Comparison of ENCODE assay signal across 26 mouse cellular contexts in genomic region chr2:32517233-32517867, GRCm38 (mm10). TPM values are rescaled to one million over a fixed set of nuclear protein-coding genes. Genes with fewer than 3 reads are reported as not detected.
DNase-seq lines count a peak whose midpoint lies in the region; ATAC-seq and TF ChIP-seq lines count a peak whose summit lies in the region.
"Had no signal": no experiment of that assay in that cellular context is flagged by ENCODE, and none has a peak within 500 bp of the region (broad histone marks: within the 10 kb centered on the region; RNA-seq: fewer than 3 reads in every experiment).

No protein-coding gene starts in this region.

- WGBS in midbrain, embryonic 11.5 days: 87% methylated on average over 4 of the region's 4 CpGs
- 71% methylated on average over 4 of the region's 4 CpGs for WGBS in midbrain, postnatal 0 days
- 82% methylated on average over 4 of the region's 4 CpGs for WGBS in intestine, embryonic 15.5 days

- H3K4me3 ChIP-seq in midbrain, embryonic 11.5 days (ENCODE audit: low read depth, low read length): no peak overlapping the region
- H3K4me3 ChIP-seq in midbrain, postnatal 0 days (ENCODE audit: low read depth, low read length): no peak overlapping the region
- H3K4me3 ChIP-seq in intestine, embryonic 15.5 days (replicated peaks): no peak overlapping the region
- H3K4me3 ChIP-seq: forebrain, embryonic 15.5 days; heart, embryonic 12.5 days; hindbrain, embryonic 10.5 days; limb, embryonic 15.5 days; liver, embryonic 15.5 days; midbrain, embryonic 10.5 days; neural tube, embryonic 15.5 days had no signal

- H3K9me3 ChIP-seq in midbrain, embryonic 11.5 days (ENCODE audit: control insufficient read depth, low read length): no peaks in the 10 kb centered on the region
- no peaks in the 10 kb centered on the region for H3K9me3 ChIP-seq in midbrain, postnatal 0 days (ENCODE audit: low read length)
- no peaks in the 10 kb centered on the region for H3K9me3 ChIP-seq in intestine, embryonic 15.5 days
- H3K9me3 ChIP-seq: forebrain, embryonic 15.5 days; heart, embryonic 12.5 days; hindbrain, embryonic 10.5 days; limb, embryonic 15.5 days; liver, embryonic 15.5 days; midbrain, embryonic 10.5 days; neural tube, embryonic 15.5 days had no signal

- H3K4me1 ChIP-seq in midbrain, embryonic 11.5 days (ENCODE audit: control insufficient read depth, insufficient read depth, low read length): no peaks in the 10 kb centered on the region
- H3K4me1 ChIP-seq in midbrain, postnatal 0 days (ENCODE audit: insufficient read depth, low read length): no peaks in the 10 kb centered on the region
- 0 out of 2 replicates have a peak, but pooled peaks cover 3% of the 10 kb centered on the region for H3K4me1 ChIP-seq in intestine, embryonic 15.5 days (replicated peaks)
- H3K4me1 ChIP-seq: forebrain, embryonic 15.5 days; limb, embryonic 15.5 days; neural tube, embryonic 15.5 days had no signal

- no peak overlapping the region for H3K4me2 ChIP-seq in midbrain, embryonic 11.5 days
- H3K4me2 ChIP-seq in midbrain, postnatal 0 days (ENCODE audit: low read depth, low read length, poor library complexity, severe bottlenecking): no peak overlapping the region
- no peak overlapping the region for H3K4me2 ChIP-seq in intestine, embryonic 15.5 days (replicated peaks)
- H3K4me2 ChIP-seq: forebrain, embryonic 15.5 days; heart, embryonic 12.5 days; limb, embryonic 15.5 days; liver, embryonic 15.5 days; neural tube, embryonic 15.5 days had no signal

- no peak for TF ChIP-seq CTCF in midbrain, postnatal 0 days (IDR thresholded peaks at IDR 0.05)

- H3K27ac ChIP-seq in midbrain, embryonic 11.5 days (ENCODE audit: low read depth, low read length): no peak overlapping the region
- H3K27ac ChIP-seq in midbrain, postnatal 0 days (ENCODE audit: low read depth, low read length): no peak overlapping the region
- no peak overlapping the region for H3K27ac ChIP-seq in intestine, embryonic 15.5 days
- H3K27ac ChIP-seq: forebrain, embryonic 15.5 days; hindbrain, embryonic 10.5 days; limb, embryonic 15.5 days; liver, embryonic 15.5 days; midbrain, embryonic 10.5 days; neural tube, embryonic 15.5 days had no signal

- H3K9ac ChIP-seq in midbrain, embryonic 11.5 days (ENCODE audit: low read length): no peak overlapping the region
- no peak overlapping the region for H3K9ac ChIP-seq in midbrain, postnatal 0 days (replicated peaks; ENCODE audit: low read length, poor library complexity, severe bottlenecking)
- no peak overlapping the region for H3K9ac ChIP-seq in intestine, embryonic 15.5 days
- H3K9ac ChIP-seq: forebrain, embryonic 15.5 days; heart, embryonic 12.5 days; limb, embryonic 15.5 days; liver, embryonic 15.5 days; neural tube, embryonic 15.5 days had no signal

- H3K27me3 ChIP-seq in midbrain, embryonic 11.5 days (ENCODE audit: control insufficient read depth, insufficient read depth, low read length): no peaks in the 10 kb centered on the region
- H3K27me3 ChIP-seq in midbrain, postnatal 0 days (ENCODE audit: insufficient read depth, low read length): no peaks in the 10 kb centered on the region
- no peaks in the 10 kb centered on the region for H3K27me3 ChIP-seq in intestine, embryonic 15.5 days (replicated peaks)
- H3K27me3 ChIP-seq: forebrain, embryonic 15.5 days; heart, embryonic 12.5 days; limb, embryonic 15.5 days; liver, embryonic 15.5 days; neural tube, embryonic 15.5 days; Patski had no signal

- ATAC-seq in midbrain, embryonic 11.5 days (ENCODE audit: low FRiP score): no peak
- no peak for ATAC-seq in midbrain, postnatal 0 days (ENCODE audit: low FRiP score)
- ATAC-seq in intestine, embryonic 15.5 days: peak; percentile 65; the same call in 1 of the 2 replicates
- ATAC-seq: CD4-positive, CD25-positive, alpha-beta regulatory T cell, adult 4 months; forebrain, embryonic 15.5 days; hindbrain, embryonic 16.5 days; Patski had no signal

- DNase-seq in kidney, adult 11 months: peak; percentile 23
- no peak for DNase-seq in kidney, adult 9 months
- peak; percentile 35 for DNase-seq in midbrain, embryonic 11.5 days (ENCODE audit: low spot score, missing footprints)
- DNase-seq in midbrain, postnatal 0 days (ENCODE audit: low spot score): no peak
- peak; percentile 69 for DNase-seq in testis, postnatal 14 days (ENCODE audit: low spot score)
- no peak for DNase-seq in urinary bladder, postnatal 14 days (ENCODE audit: low spot score)
- no peak for DNase-seq in cerebellum, adult 11-12 months
- DNase-seq: cerebellum, adult 9-10 months; gastrocnemius, postnatal 25 days; heart, adult 18-20 months; heart, postnatal 10 days; kidney, adult 8-10 months; left cerebral cortex, postnatal 4 days; thymus, postnatal 25 days had no signal

- H3K36me3 ChIP-seq in midbrain, embryonic 11.5 days (ENCODE audit: control insufficient read depth, insufficient read depth, low read length): no peaks in the 10 kb centered on the region
- H3K36me3 ChIP-seq in midbrain, postnatal 0 days (ENCODE audit: insufficient read depth, low read length): no peaks in the 10 kb centered on the region
- H3K36me3 ChIP-seq in intestine, embryonic 15.5 days: no peaks in the 10 kb centered on the region
- H3K36me3 ChIP-seq: forebrain, embryonic 15.5 days; heart, embryonic 12.5 days; hindbrain, embryonic 10.5 days; limb, embryonic 15.5 days; liver, embryonic 15.5 days; midbrain, embryonic 10.5 days; neural tube, embryonic 15.5 days had no signal

RNA-seq across cellular contexts. Expression of gene Fam102a, which starts 17.8 kb away (rescaled TPM):
- 6.3 and 6.8 TPM in 2 replicates for polyA plus RNA-seq in midbrain, embryonic 11.5 days (2014; fragmentation: Nextera tagmentation; extraction: Ambion mirVana)
- 21.5 and 24.4 TPM in 2 replicates for total RNA-seq in midbrain, postnatal 0 days (2014; rRNA removed)
- 6.8 and 7.2 TPM in 2 replicates for polyA plus RNA-seq in midbrain, postnatal 0 days (2015; fragmentation: Nextera tagmentation; extraction: Ambion mirVana)
- 9.7 and 9.8 TPM in 2 replicates for polyA plus RNA-seq in intestine, embryonic 15.5 days (2015; fragmentation: Nextera tagmentation; extraction: Ambion mirVana)

RNA-seq across cellular contexts. Expression of gene Dpm2, which starts 53.3 kb away (rescaled TPM):
- polyA plus RNA-seq in midbrain, embryonic 11.5 days (2014; fragmentation: Nextera tagmentation; extraction: Ambion mirVana): 103 and 110 TPM in 2 replicates
- total RNA-seq in midbrain, postnatal 0 days (2014; rRNA removed): 70.0 and 73.3 TPM in 2 replicates
- polyA plus RNA-seq in midbrain, postnatal 0 days (2015; fragmentation: Nextera tagmentation; extraction: Ambion mirVana): 135 and 143 TPM in 2 replicates
- polyA plus RNA-seq in intestine, embryonic 15.5 days (2015; fragmentation: Nextera tagmentation; extraction: Ambion mirVana): 115 and 121 TPM in 2 replicates

RNA-seq across cellular contexts. Expression of gene Pip5kl1, which starts 57.2 kb away (rescaled TPM):
- polyA plus RNA-seq in midbrain, embryonic 11.5 days (2014; fragmentation: Nextera tagmentation; extraction: Ambion mirVana): 2.0 and 2.1 TPM in 2 replicates
- total RNA-seq in midbrain, postnatal 0 days (2014; rRNA removed): 19.3 and 20.0 TPM in 2 replicates
- polyA plus RNA-seq in midbrain, postnatal 0 days (2015; fragmentation: Nextera tagmentation; extraction: Ambion mirVana): 16.5 and 26.5 TPM in 2 replicates
- 0.56 and 0.69 TPM in 2 replicates for polyA plus RNA-seq in intestine, embryonic 15.5 days (2015; fragmentation: Nextera tagmentation; extraction: Ambion mirVana)
- total RNA-seq: gastrocnemius, postnatal 25 days; heart, adult 18-20 months; heart, postnatal 10 days had no signal
- polyA plus RNA-seq: CD4-positive, CD25-positive, alpha-beta regulatory T cell, adult 4 months; liver, embryonic 15.5 days had no signal

RNA-seq across cellular contexts. Expression of gene 9430097D07Rik, which starts 58.1 kb away (rescaled TPM):
- 0.25 and 0.49 TPM in 2 replicates for polyA plus RNA-seq in midbrain, embryonic 11.5 days (2014; fragmentation: Nextera tagmentation; extraction: Ambion mirVana)
- 0.16 and 0.33 TPM in 2 replicates for total RNA-seq in midbrain, postnatal 0 days (2014; rRNA removed)
- polyA plus RNA-seq in midbrain, postnatal 0 days (2015; fragmentation: Nextera tagmentation; extraction: Ambion mirVana): 0.69 and 0.82 TPM in 2 replicates
- not detected in 2 replicates for polyA plus RNA-seq in intestine, embryonic 15.5 days (2015; fragmentation: Nextera tagmentation; extraction: Ambion mirVana)
- total RNA-seq: gastrocnemius, postnatal 25 days; heart, adult 18-20 months; heart, postnatal 10 days had no signal
- polyA plus RNA-seq: CD4-positive, CD25-positive, alpha-beta regulatory T cell, adult 4 months; limb, embryonic 15.5 days; liver, embryonic 15.5 days; lung, embryonic 16.5 days had no signal

Comparison
In these comparisons a context has a peak if more than half of its experiments do, and no peak if none do; other contexts are left out.
1. DNase-seq: peak in kidney, adult 11 months (single experiment), midbrain, embryonic 11.5 days (single experiment) and testis, postnatal 14 days (single experiment); none in kidney, adult 9 months (single experiment), midbrain, postnatal 0 days (single experiment), urinary bladder, postnatal 14 days (single experiment) and cerebellum, adult 11-12 months (single experiment).